Comparison of ENCODE assay signal across 8 mouse cellular contexts in genomic region chr12:112679027-112679996, GRCm38 (mm10). TPM values are rescaled to one million over a fixed set of nuclear protein-coding genes. Genes with fewer than 3 reads are reported as not detected.
DNase-seq lines count a peak whose midpoint lies in the region; ATAC-seq and TF ChIP-seq lines count a peak whose summit lies in the region.

No protein-coding gene starts in this region.

- TF ChIP-seq CTCF in Patski (IDR thresholded peaks at IDR 0.05) = no peak

- in situ Hi-C loops in Patski (cut with MboI; ENCODE audit: low pct_unique_long_range_greater_than_20kb) = no loop called here

- WGBS in heart, embryonic 11.5 days (ENCODE audit: insufficient replicate concordance) = 4% methylated on average over 61 of the region's 87 CpGs
- WGBS in midbrain, embryonic 11.5 days = 4% methylated on average over 75 of the region's 87 CpGs

- H3K9ac ChIP-seq in heart, embryonic 11.5 days (ENCODE audit: low read depth, low read length) = peak overlapping the region; percentile 79
- H3K9ac ChIP-seq in midbrain, embryonic 11.5 days (ENCODE audit: low read length) = peak overlapping the region; percentile 74

- ATAC-seq in Patski = peak; percentile 3
- ATAC-seq in heart, embryonic 11.5 days (replicated peaks; ENCODE audit: insufficient number of reproducible peaks, low FRiP score, low TSS enrichment) = peak; percentile 13; the same call in 1 of the 2 replicates
- peak; percentile 19 for ATAC-seq in midbrain, embryonic 11.5 days (ENCODE audit: low FRiP score)

- H3K27ac ChIP-seq in heart, embryonic 11.5 days (ENCODE audit: low read depth, low read length) = peak overlapping the region; percentile 50; the same call in 1 of the 2 replicates
- H3K27ac ChIP-seq in midbrain, embryonic 11.5 days (ENCODE audit: low read depth, low read length) = peak overlapping the region; percentile 3; the same call in 1 of the 2 replicates

- peak; percentile 47 for DNase-seq in adrenal gland, postnatal 25 days
- DNase-seq in adrenal gland, adult 8-10 months = no peak
- no peak for DNase-seq in Patski (ENCODE audit: low read depth, low spot score)
- DNase-seq in kidney, postnatal 4 days = peak; percentile 62 to 76
- DNase-seq in midbrain, embryonic 11.5 days (ENCODE audit: low spot score, missing footprints) = peak; percentile 92
- peak; percentile 65 for DNase-seq in urinary bladder, adult 2 months (ENCODE audit: low spot score)
- no peak for DNase-seq in cerebellum, postnatal 36 days

- no peaks in the 10 kb centered on the region for H3K9me3 ChIP-seq in heart, embryonic 11.5 days (replicated peaks; ENCODE audit: control insufficient read depth, low read length)
- H3K9me3 ChIP-seq in midbrain, embryonic 11.5 days (ENCODE audit: control insufficient read depth, low read length) = no peaks in the 10 kb centered on the region

- POLR2A ChIA-PET in Patski (lab: Charles Lee) = interaction anchor here (1.5 to 1.9 kb wide), 2 partner anchors 14 to 28 kb away, joined by 3 to 7 read pairs; no protein-coding TSS in a partner anchor

- H3K36me3 ChIP-seq in heart, embryonic 11.5 days (ENCODE audit: control insufficient read depth, insufficient read depth, low read length) = peaks cover 4% of the 10 kb centered on the region; the same call in 1 of the 2 replicates
- H3K36me3 ChIP-seq in midbrain, embryonic 11.5 days (ENCODE audit: control insufficient read depth, insufficient read depth, low read length) = no peaks in the 10 kb centered on the region

- H3K27me3 ChIP-seq in Patski = no peaks in the 10 kb centered on the region
- peaks cover 44% of the 10 kb centered on the region for H3K27me3 ChIP-seq in heart, embryonic 11.5 days (ENCODE audit: control insufficient read depth, insufficient read depth, low read length)
- H3K27me3 ChIP-seq in midbrain, embryonic 11.5 days (ENCODE audit: control insufficient read depth, insufficient read depth, low read length) = peaks cover 25% of the 10 kb centered on the region

- CTCF ChIA-PET in Patski (lab: Charles Lee) = no interaction called here

- H3K4me2 ChIP-seq in heart, embryonic 11.5 days = peak overlapping the region; percentile 100
- peak overlapping the region; percentile 85 for H3K4me2 ChIP-seq in midbrain, embryonic 11.5 days

- peak overlapping the region; percentile 73 for H3K4me3 ChIP-seq in heart, embryonic 11.5 days (ENCODE audit: low read depth, low read length)
- H3K4me3 ChIP-seq in midbrain, embryonic 11.5 days (ENCODE audit: low read depth, low read length) = peak overlapping the region; percentile 55

- H3K4me1 ChIP-seq in heart, embryonic 11.5 days (ENCODE audit: control insufficient read depth, insufficient read depth, low read length) = peaks cover 23% of the 10 kb centered on the region
- peaks cover 21% of the 10 kb centered on the region for H3K4me1 ChIP-seq in midbrain, embryonic 11.5 days (ENCODE audit: control insufficient read depth, insufficient read depth, low read length)

RNA-seq across cellular contexts. Expression of gene Zbtb42, which starts 0.7 kb away (rescaled TPM):
- 7.9 and 12.8 TPM in 2 replicates for total RNA-seq in adrenal gland, postnatal 25 days (2021)
- 10 to 100 TPM in 3 of 4 experiments, 1 to 10 TPM in 1; 8.7 to 20.1 (median 15.9) TPM for total RNA-seq in adrenal gland, adult 8-10 months (2022)
- 4.7 TPM for polyA plus RNA-seq in Patski (2021)
- polyA plus RNA-seq in heart, embryonic 11.5 days (2014; fragmentation: Nextera tagmentation; extraction: Ambion mirVana) = 2.8 and 4.2 TPM in 2 replicates
- polyA plus RNA-seq in midbrain, embryonic 11.5 days (2014; fragmentation: Nextera tagmentation; extraction: Ambion mirVana) = 4.8 and 5.1 TPM in 2 replicates
- polyA plus RNA-seq in urinary bladder, adult 2 months (2012; rRNA removed) = 18.0 and 20.5 TPM in 2 replicates

RNA-seq across cellular contexts. Expression of gene Akt1, which starts 4.6 kb away (rescaled TPM):
- 395 and 413 TPM in 2 replicates for total RNA-seq in adrenal gland, postnatal 25 days (2021)
- 100 to 1,000 TPM; 275 to 460 (median 313) TPM for total RNA-seq in adrenal gland, adult 8-10 months (2022)
- polyA plus RNA-seq in Patski (2021) = 281 TPM
- 94.2 and 108 TPM in 2 replicates for polyA plus RNA-seq in heart, embryonic 11.5 days (2014; fragmentation: Nextera tagmentation; extraction: Ambion mirVana)
- polyA plus RNA-seq in midbrain, embryonic 11.5 days (2014; fragmentation: Nextera tagmentation; extraction: Ambion mirVana) = 62.5 and 82.6 TPM in 2 replicates
- 149 and 150 TPM in 2 replicates for polyA plus RNA-seq in urinary bladder, adult 2 months (2012; rRNA removed)

RNA-seq across cellular contexts. Expression of gene Siva1, which starts 34.8 kb away (rescaled TPM):
- 34.8 and 46.0 TPM in 2 replicates for total RNA-seq in adrenal gland, postnatal 25 days (2021)
- 10 to 100 TPM; 37.0 to 73.9 (median 51.5) TPM for total RNA-seq in adrenal gland, adult 8-10 months (2022)
- 36.0 TPM for polyA plus RNA-seq in Patski (2021)
- 141 and 156 TPM in 2 replicates for polyA plus RNA-seq in heart, embryonic 11.5 days (2014; fragmentation: Nextera tagmentation; extraction: Ambion mirVana)
- 182 and 230 TPM in 2 replicates for polyA plus RNA-seq in midbrain, embryonic 11.5 days (2014; fragmentation: Nextera tagmentation; extraction: Ambion mirVana)
- polyA plus RNA-seq in urinary bladder, adult 2 months (2012; rRNA removed) = 62.6 and 71.8 TPM in 2 replicates

RNA-seq across cellular contexts. Expression of gene Cep170b, which starts 40.9 kb away (rescaled TPM):
- 42.4 and 58.1 TPM in 2 replicates for total RNA-seq in adrenal gland, postnatal 25 days (2021)
- total RNA-seq in adrenal gland, adult 8-10 months (2022) = 10 to 100 TPM; 43.6 to 74.0 (median 59.1) TPM
- polyA plus RNA-seq in Patski (2021) = 92.1 TPM
- 2.6 and 3.1 TPM in 2 replicates for polyA plus RNA-seq in heart, embryonic 11.5 days (2014; fragmentation: Nextera tagmentation; extraction: Ambion mirVana)
- 5.2 and 5.5 TPM in 2 replicates for polyA plus RNA-seq in midbrain, embryonic 11.5 days (2014; fragmentation: Nextera tagmentation; extraction: Ambion mirVana)
- 33.2 and 42.5 TPM in 2 replicates for polyA plus RNA-seq in urinary bladder, adult 2 months (2012; rRNA removed)

RNA-seq across cellular contexts. Expression of gene Adssl1, which starts 59.5 kb away (rescaled TPM):
- total RNA-seq in adrenal gland, postnatal 25 days (2021) = 17.8 and 21.0 TPM in 2 replicates
- total RNA-seq in adrenal gland, adult 8-10 months (2022) = 10 to 100 TPM; 15.2 to 53.1 (median 30.7) TPM
- polyA plus RNA-seq in Patski (2021) = 1.7 TPM
- polyA plus RNA-seq in heart, embryonic 11.5 days (2014; fragmentation: Nextera tagmentation; extraction: Ambion mirVana) = 73.3 and 75.2 TPM in 2 replicates
- 1.9 and 2.7 TPM in 2 replicates for polyA plus RNA-seq in midbrain, embryonic 11.5 days (2014; fragmentation: Nextera tagmentation; extraction: Ambion mirVana)
- 19.5 and 26.9 TPM in 2 replicates for polyA plus RNA-seq in urinary bladder, adult 2 months (2012; rRNA removed)

Comparison
In these comparisons a context has a peak if more than half of its experiments do, and no peak if none do; other contexts are left out.
1. DNase-seq: peak in adrenal gland, postnatal 25 days (single experiment), kidney, postnatal 4 days (2 of 2), midbrain, embryonic 11.5 days (single experiment) and urinary bladder, adult 2 months (single experiment); none in adrenal gland, adult 8-10 months (single experiment), Patski (single experiment) and cerebellum, postnatal 36 days (0 of 2).
2. Peak in every context shown above with its lines, with median percentiles within 50 percentile points of each other: ATAC-seq.